Mouse (Mus musculus) MEL (cell line): ENCODE results near the gene Nmnat3.

Source experiments
- CTCF ChIP-seq, 3 experiments: IDR thresholded peaks in 2 of 3; conservative IDR thresholded peaks in 1 of 3; 2 replicates each; pipeline ENCODE4 v1.5.1; 2011 to 2012; ENCODE audit warnings: low read length in 3 of 3, low read depth in 2 of 3, mild to moderate bottlenecking in 2 of 3, improper control_type of control experiment in 1 of 3, inconsistent platforms in 1 of 3, mixed read lengths in 1 of 3, moderate library complexity in 1 of 3; ENCODE audit not compliant: control insufficient read depth in 1 of 3, insufficient read depth in 1 of 3, poor library complexity in 1 of 3, severe bottlenecking in 1 of 3
- GATA1 ChIP-seq: IDR thresholded peaks from 2 replicates; pipeline ENCODE4 v1.6.1; 2011; ENCODE audit warnings: low read depth, low read length, improper control_type of control experiment
- MXI1 ChIP-seq: IDR thresholded peaks from 2 replicates; pipeline ENCODE4 v1.6.1; 2011; ENCODE audit warnings: mild to moderate bottlenecking, low read depth, low read length, improper control_type of control experiment
- MYB ChIP-seq: IDR thresholded peaks from 2 replicates; pipeline ENCODE4 v1.6.1; 2011; ENCODE audit warnings: mild to moderate bottlenecking, low read depth, low read length, improper control_type of control experiment
- POLR2A ChIP-seq, 2 experiments: IDR thresholded peaks; 2 replicates each; pipeline ENCODE4 v1.6.1; 2011 to 2012; ENCODE audit warnings: low read length in 2 of 2, mild to moderate bottlenecking in 2 of 2, control low read depth in 1 of 2, improper control_type of control experiment in 1 of 2, low read depth in 1 of 2, moderate library complexity in 1 of 2; ENCODE audit not compliant: control insufficient read depth in 1 of 2, insufficient read depth in 1 of 2, poor library complexity in 1 of 2
- POLR2AphosphoS2 ChIP-seq: IDR thresholded peaks from 2 replicates; pipeline ENCODE4 v1.6.1; 2011; ENCODE audit warnings: low read length, improper control_type of control experiment
- RAD21 ChIP-seq: IDR thresholded peaks from 2 replicates; pipeline ENCODE4 v1.6.1; 2011; ENCODE audit warnings: mild to moderate bottlenecking, low read depth, low read length, improper control_type of control experiment
- TAL1 ChIP-seq: IDR thresholded peaks from 2 replicates; pipeline ENCODE4 v1.6.1; 2012; ENCODE audit warnings: mild to moderate bottlenecking, inconsistent platforms, low read length, moderate library complexity, mixed read lengths
- TCF12 ChIP-seq: IDR thresholded peaks from 2 replicates; pipeline ENCODE4 v1.6.1; 2014; ENCODE audit warnings: low read depth, mild to moderate bottlenecking, inconsistent platforms, low read length, improper control_type of control experiment, moderate library complexity
- ZC3H11A ChIP-seq: IDR thresholded peaks from 2 replicates; pipeline ENCODE4 v1.6.1; 2012; ENCODE audit warnings: low read depth, mild to moderate bottlenecking, inconsistent platforms, low read length, improper control_type of control experiment
- ZNF384 ChIP-seq: IDR thresholded peaks from 2 replicates; pipeline ENCODE4 v1.6.1; 2012; ENCODE audit warnings: low read depth, mild to moderate bottlenecking, inconsistent platforms, low read length, improper control_type of control experiment

DNA sequence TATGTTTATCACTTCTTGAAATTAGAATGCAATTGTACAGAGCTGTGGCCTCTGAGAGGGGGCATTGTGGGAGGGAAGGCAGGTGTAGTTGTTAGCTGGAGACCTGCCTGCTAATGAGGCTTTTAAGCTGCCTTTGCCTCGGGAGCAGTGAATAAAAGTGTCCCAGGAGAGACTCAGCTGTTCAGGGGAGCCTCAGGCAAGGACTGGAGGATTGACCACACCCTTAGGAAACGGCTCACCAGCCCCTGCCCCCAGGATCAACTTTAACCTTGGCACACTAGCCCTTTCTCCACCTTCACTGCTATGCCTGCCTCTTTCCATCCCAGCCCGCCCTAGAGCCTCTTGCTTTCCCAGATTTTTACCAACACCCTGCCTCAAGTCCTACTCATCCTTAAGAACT, 31.6 kb downstream of the Nmnat3 start:
- TF ChIP-seq ZNF384 (no peak), MYB (no peak), CTCF (IDR thresholded peaks at IDR 0.05 in 2 of 3, conservative IDR thresholded peaks at IDR 0.05 in 1 of 3; ENCODE audit: control insufficient read depth in 1 of 3, insufficient read depth in 1 of 3, low read depth in 2 of 3, low read length in 3 of 3, poor library complexity in 1 of 3, severe bottlenecking in 1 of 3) (no peak), POLR2A (IDR thresholded peaks at IDR 0.05; ENCODE audit: control insufficient read depth in 1 of 2, insufficient read depth in 1 of 2, low read depth in 1 of 2, low read length in 2 of 2, poor library complexity in 1 of 2) (no peak), RAD21 (no peak), TCF12 (no peak), MXI1 (no peak), ZC3H11A (no peak), TAL1 (no peak), GATA1 (no peak), POLR2AphosphoS2 (no peak)
